Mouse (Mus musculus) kidney, embryonic 15.5 days (tissue): ENCODE results near the gene Grin2b. TPM values are rescaled to one million over a fixed set of nuclear protein-coding genes. Genes with fewer than 3 reads are reported as not detected.

Experiments used
- ATAC-seq: fragments of 200-750 bp; cut with Nextera tagmentation; replicated peaks from 2 replicates; pipeline ENCODE4 v1.8.0; 2017; ENCODE audit warnings: moderate TSS enrichment; ENCODE audit not compliant: low FRiP score
- H3K27ac ChIP-seq: fragments of 300-500 bp; sonication (generic); 2 replicates; pipeline ENCODE4 v1.5.1; 2015; ENCODE audit warnings: mild to moderate bottlenecking, inconsistent platforms
- H3K27me3 ChIP-seq: fragments of 300-500 bp; sonication (generic); 2 replicates; pipeline ENCODE4 v1.6.1; 2015; ENCODE audit warnings: inconsistent platforms
- H3K36me3 ChIP-seq: fragments of 300-500 bp; sonication (generic); 2 replicates; pipeline ENCODE4 v1.6.1; 2015; ENCODE audit warnings: inconsistent platforms
- H3K4me1 ChIP-seq: fragments of 300-500 bp; sonication (generic); 2 replicates; pipeline ENCODE4 v1.6.1; 2015; ENCODE audit warnings: inconsistent platforms
- H3K4me2 ChIP-seq: fragments of 300-500 bp; sonication (generic); 2 replicates; pipeline ENCODE4 v1.6.1; 2015; ENCODE audit warnings: moderate library complexity, mild to moderate bottlenecking, inconsistent platforms
- H3K4me3 ChIP-seq: fragments of 300-500 bp; sonication (generic); replicated peaks from 2 replicates; pipeline ENCODE4 v1.5.1; 2015; ENCODE audit warnings: mild to moderate bottlenecking, inconsistent platforms
- H3K9ac ChIP-seq: fragments of 300-500 bp; sonication (generic); 2 replicates; pipeline ENCODE4 v1.6.1; 2015; ENCODE audit warnings: mild to moderate bottlenecking, inconsistent platforms
- H3K9me3 ChIP-seq: fragments of 300-500 bp; sonication (generic); replicated peaks from 2 replicates; pipeline ENCODE4 v1.6.1; 2016; ENCODE audit warnings: inconsistent platforms
- WGBS: fragments of 180-500 bp; shearing (Covaris S2); methylation state at CpG from one replicate; pipeline ENCODE4 v1.1.7; 2015; ENCODE audit warnings: mixed read lengths; 5-methylcytosine and 5-hydroxymethylcytosine counted together
- polyA plus RNA-seq: library from polyadenylated mRNA; unstranded; fragments of >200 nt; fragmentation: Nextera tagmentation; extraction: Ambion mirVana; gene quantifications from 2 replicates; pipeline ENCODE4 v1.2.1, GENCODE M21; 2015

The Grin2b gene
- polyA plus RNA-seq, 1 experiment from 2014 or later = 0.08 TPM

- Histone ChIP-seq H3K27ac (no peak overlapping the region), H3K27me3 (no peaks in the 10 kb centered on the region), H3K4me3 (no peak overlapping the region), H3K9me3 (no peaks in the 10 kb centered on the region), H3K4me2 (no peak overlapping the region), H3K4me1 (no peaks in the 10 kb centered on the region), H3K9ac (no peak overlapping the region), H3K36me3 (no peaks in the 10 kb centered on the region)
- ATAC-seq = no peak
Measured at GRCm38 (mm10) chr6:135874626-135875025, 298.7 kb downstream of the Grin2b start.

GRCm38 (mm10) chr6:135865832-135866231, 307.5 kb downstream of the Grin2b start:
- Histone ChIP-seq H3K27me3 (no peaks in the 10 kb centered on the region), H3K27ac (no peak overlapping the region), H3K36me3 (no peaks in the 10 kb centered on the region), H3K9ac (no peak overlapping the region), H3K9me3 (no peaks in the 10 kb centered on the region), H3K4me3 (no peak overlapping the region), H3K4me1 (0 out of 2 replicates have a peak, but pooled peaks cover 6% of the 10 kb centered on the region), H3K4me2 (no peak overlapping the region)
- ATAC-seq = no peak
- 74% methylated on average over 7 of the region's 7 CpGs for WGBS

GRCm38 (mm10) chr6:135863965-135864364, 309.3 kb downstream of the Grin2b start:
- Histone ChIP-seq H3K4me1 (0 out of 2 replicates have a peak, but pooled peaks cover 6% of the 10 kb centered on the region), H3K9ac (no peak overlapping the region), H3K9me3 (no peaks in the 10 kb centered on the region), H3K4me2 (no peak overlapping the region), H3K27ac (no peak overlapping the region), H3K4me3 (no peak overlapping the region), H3K27me3 (no peaks in the 10 kb centered on the region), H3K36me3 (no peaks in the 10 kb centered on the region)
- ATAC-seq = no peak
- 77% methylated on average over 5 of the region's 5 CpGs for WGBS

GRCm38 (mm10) chr6:135859502-135859901, 313.8 kb downstream of the Grin2b start:
- Histone ChIP-seq H3K9ac (no peak overlapping the region), H3K36me3 (no peaks in the 10 kb centered on the region), H3K4me3 (no peak overlapping the region), H3K27me3 (no peaks in the 10 kb centered on the region), H3K27ac (no peak overlapping the region), H3K4me2 (no peak overlapping the region), H3K9me3 (no peaks in the 10 kb centered on the region), H3K4me1 (peaks cover 12% of the 10 kb centered on the region; the same call in 1 of the 2 replicates)
- 71% methylated on average over 8 of the region's 8 CpGs for WGBS
- ATAC-seq = no peak

GRCm38 (mm10) chr6:135854173-135854591, 319.1 kb downstream of the Grin2b start:
- peak; percentile 91 for ATAC-seq
- Histone ChIP-seq H3K27me3 (no peaks in the 10 kb centered on the region), H3K9ac (no peak overlapping the region), H3K4me3 (no peak overlapping the region), H3K27ac (0 out of 2 replicates have a peak overlapping the region, but pooled peaks have one; percentile 7), H3K4me1 (peaks cover 10% of the 10 kb centered on the region; the same call in 1 of the 2 replicates), H3K9me3 (no peaks in the 10 kb centered on the region), H3K36me3 (no peaks in the 10 kb centered on the region), H3K4me2 (peak overlapping the region; percentile 14)
- 51% methylated on average over 8 of the region's 8 CpGs for WGBS

- 90% methylated on average over 3 of the region's 3 CpGs for WGBS
Measured at GRCm38 (mm10) chr6:135843755-135844154, 329.6 kb downstream of the Grin2b start.

GRCm38 (mm10) chr6:135836353-135836752, 337.0 kb downstream of the Grin2b start:
- H3K9me3 ChIP-seq = no peaks in the 10 kb centered on the region
- no peaks in the 10 kb centered on the region for H3K36me3 ChIP-seq
- 88% methylated on average over 4 of the region's 4 CpGs for WGBS
- ATAC-seq = no peak
- H3K4me1 ChIP-seq = no peaks in the 10 kb centered on the region
- no peaks in the 10 kb centered on the region for H3K27me3 ChIP-seq
- no peak overlapping the region for H3K4me2 ChIP-seq
- no peak overlapping the region for H3K27ac ChIP-seq
- no peak overlapping the region for H3K9ac ChIP-seq
- no peak overlapping the region for H3K4me3 ChIP-seq

More at GRCm38 (mm10) chr6:135843755-135844154, 329.6 kb downstream of the Grin2b start:
- no peak overlapping the region for H3K27ac ChIP-seq
- no peaks in the 10 kb centered on the region for H3K9me3 ChIP-seq
- no peaks in the 10 kb centered on the region for H3K36me3 ChIP-seq
- H3K27me3 ChIP-seq = no peaks in the 10 kb centered on the region
- H3K9ac ChIP-seq = no peak overlapping the region
- no peak overlapping the region for H3K4me2 ChIP-seq
- no peak overlapping the region for H3K4me3 ChIP-seq
- no peaks in the 10 kb centered on the region for H3K4me1 ChIP-seq
- no peak for ATAC-seq

- H3K4me1 ChIP-seq = peaks cover 3% of the 10 kb centered on the region; the same call in 1 of the 2 replicates
- no peaks in the 10 kb centered on the region for H3K36me3 ChIP-seq
- no peaks in the 10 kb centered on the region for H3K27me3 ChIP-seq
- no peak overlapping the region for H3K4me3 ChIP-seq
- no peak for ATAC-seq
- H3K9ac ChIP-seq = no peak overlapping the region
- H3K27ac ChIP-seq = no peak overlapping the region
- H3K9me3 ChIP-seq = no peaks in the 10 kb centered on the region
- no peak overlapping the region for H3K4me2 ChIP-seq
- 72% methylated on average over 5 of the region's 5 CpGs for WGBS
Measured at GRCm38 (mm10) chr6:135833542-135833941, 339.8 kb downstream of the Grin2b start.

- no peak overlapping the region for H3K4me2 ChIP-seq
- peaks cover 3% of the 10 kb centered on the region; the same call in 1 of the 2 replicates for H3K4me1 ChIP-seq
- H3K27me3 ChIP-seq = no peaks in the 10 kb centered on the region
- no peak overlapping the region for H3K9ac ChIP-seq
- ATAC-seq = no peak
- WGBS = 81% methylated on average over 3 of the region's 3 CpGs
- no peaks in the 10 kb centered on the region for H3K9me3 ChIP-seq
- H3K36me3 ChIP-seq = no peaks in the 10 kb centered on the region
- no peak overlapping the region for H3K4me3 ChIP-seq
- H3K27ac ChIP-seq = no peak overlapping the region
Measured at GRCm38 (mm10) chr6:135832041-135832440, 341.3 kb downstream of the Grin2b start.

- no peak for ATAC-seq
- peaks cover 3% of the 10 kb centered on the region; the same call in 1 of the 2 replicates for H3K4me1 ChIP-seq
- H3K4me2 ChIP-seq = no peak overlapping the region
- 86% methylated on average over 1 of the region's 1 CpGs for WGBS
- no peak overlapping the region for H3K27ac ChIP-seq
- no peaks in the 10 kb centered on the region for H3K36me3 ChIP-seq
- no peak overlapping the region for H3K4me3 ChIP-seq
- no peaks in the 10 kb centered on the region for H3K9me3 ChIP-seq
- no peak overlapping the region for H3K9ac ChIP-seq
- no peaks in the 10 kb centered on the region for H3K27me3 ChIP-seq
Measured at GRCm38 (mm10) chr6:135831032-135831431, 342.3 kb downstream of the Grin2b start.

GRCm38 (mm10) chr6:135829458-135829857, 343.9 kb downstream of the Grin2b start:
- whole genome bisulfite sequencing = 68% methylated on average over 7 of the region's 7 CpGs
- H3K27ac ChIP-seq = no peak overlapping the region
- no peak overlapping the region for H3K4me2 ChIP-seq
- no peak for ATAC-seq
- no peak overlapping the region for H3K9ac ChIP-seq
- H3K27me3 ChIP-seq = no peaks in the 10 kb centered on the region
- H3K4me1 ChIP-seq = peaks cover 3% of the 10 kb centered on the region; the same call in 1 of the 2 replicates
- no peak overlapping the region for H3K4me3 ChIP-seq
- H3K36me3 ChIP-seq = no peaks in the 10 kb centered on the region
- H3K9me3 ChIP-seq = no peaks in the 10 kb centered on the region

- H3K4me2 ChIP-seq = no peak overlapping the region
- H3K9me3 ChIP-seq = no peaks in the 10 kb centered on the region
- no peak overlapping the region for H3K9ac ChIP-seq
- peaks cover 3% of the 10 kb centered on the region; the same call in 1 of the 2 replicates for H3K4me1 ChIP-seq
- H3K36me3 ChIP-seq = no peaks in the 10 kb centered on the region
- 58% methylated on average over 4 of the region's 4 CpGs for WGBS
- no peak; the same call in 1 of the 2 replicates for ATAC-seq
- no peaks in the 10 kb centered on the region for H3K27me3 ChIP-seq
- H3K27ac ChIP-seq = no peak overlapping the region
- H3K4me3 ChIP-seq = no peak overlapping the region
Measured at GRCm38 (mm10) chr6:135828976-135829375, 344.3 kb downstream of the Grin2b start.

- WGBS = 25% methylated on average over 4 of the region's 4 CpGs
- no peaks in the 10 kb centered on the region for H3K9me3 ChIP-seq
- H3K4me1 ChIP-seq = peaks cover 3% of the 10 kb centered on the region; the same call in 1 of the 2 replicates
- no peaks in the 10 kb centered on the region for H3K27me3 ChIP-seq
- no peak overlapping the region for H3K27ac ChIP-seq
- H3K4me3 ChIP-seq = no peak overlapping the region
- no peak overlapping the region for H3K4me2 ChIP-seq
- H3K9ac ChIP-seq = no peak overlapping the region
- no peak for ATAC-seq
- H3K36me3 ChIP-seq = no peaks in the 10 kb centered on the region
Measured at GRCm38 (mm10) chr6:135827942-135828341, 345.4 kb downstream of the Grin2b start.
